Mouse (Mus musculus) lung, postnatal 0 days (tissue): ENCODE results near the gene Mylip.

Experiments used
- CTCF ChIP-seq: IDR thresholded peaks from 2 replicates; pipeline ENCODE4 v1.5.1; 2016; ENCODE audit warnings: antibody characterized with exemption, mild to moderate bottlenecking
- EP300 ChIP-seq: IDR thresholded peaks from 2 replicates; pipeline ENCODE4 v1.6.1; 2016; ENCODE audit warnings: antibody characterized with exemption, mild to moderate bottlenecking, control low read depth

- TF ChIP-seq CTCF = no peak
- TF ChIP-seq EP300 = no peak
Measured at GRCm38 (mm10) chr13:45406289-45406688, 16.7 kb downstream of the Mylip start.
